20 mouse cellular contexts compared by ENCODE assay signal in genomic region chr7:99904421-99905005, GRCm38 (mm10). TPM values are rescaled to one million over a fixed set of nuclear protein-coding genes. Genes with fewer than 3 reads are reported as not detected.
A peak's percentile ranks its signal among the peaks of the same experiment; 100 is the strongest.
DNase-seq lines count a peak whose midpoint lies in the region; TF ChIP-seq lines count a peak whose summit lies in the region.
"Had no signal": no experiment of that assay in that cellular context is flagged by ENCODE, and none has a peak within 500 bp of the region (broad histone marks: within the 10 kb centered on the region; RNA-seq: fewer than 3 reads in every experiment).

No protein-coding gene starts in this region.

- TF ChIP-seq POLR2A in thymus, adult 2 months (IDR thresholded peaks at IDR 0.05; ENCODE audit: control insufficient read depth, extremely low read depth, insufficient read depth, low read length, poor library complexity), result no peak
- no peak for TF ChIP-seq POLR2A in MEL (IDR thresholded peaks at IDR 0.05; ENCODE audit: control insufficient read depth in 1 of 2, insufficient read depth in 1 of 2, low read depth in 1 of 2, low read length in 2 of 2, poor library complexity in 1 of 2)

- peak; percentile 45 for DNase-seq in gastrocnemius, adult 18-20 months (ENCODE audit: low spot score)
- no peak for DNase-seq in gastrocnemius, postnatal 4 days (ENCODE audit: low spot score in 2 of 2)
- DNase-seq in thymus, adult 2 months, result no peak
- no peak for DNase-seq in thymus, postnatal 10 days (ENCODE audit: low spot score in 2 of 2)
- DNase-seq in MEL (ENCODE audit: low read depth, low spot score), result peak; percentile 84
- peak; percentile 64 for DNase-seq in retina, postnatal 1 day
- DNase-seq in left cerebral cortex, adult 11 months (ENCODE audit: low spot score), result no peak
- DNase-seq: adrenal gland, postnatal 10 days; B cell, adult 2 months; cerebellum, adult 9-10 months; heart, postnatal 4 days; kidney, adult 11 months had no signal

- H3K4me1 ChIP-seq in thymus, adult 2 months (replicated peaks; ENCODE audit: control insufficient read depth, insufficient read depth, low read length), result peaks cover 71% of the 10 kb centered on the region
- H3K4me1 ChIP-seq in MEL (ENCODE audit: control insufficient read depth in 1 of 2, insufficient read depth in 2 of 2, low read length in 2 of 2), result peaks cover 15 to 41% of the 10 kb centered on the region in 2 experiments
- H3K4me1 ChIP-seq: embryonic facial prominence, embryonic 12.5 days; hindbrain, embryonic 15.5 days; limb, embryonic 15.5 days; midbrain, embryonic 10.5 days had no signal

- peak; percentile 56 to 79 for TF ChIP-seq EP300 in MEL (IDR thresholded peaks at IDR 0.05; ENCODE audit: low read depth in 1 of 2, low read length in 2 of 2)

- H3K4me3 ChIP-seq in thymus, adult 2 months (ENCODE audit: control insufficient read depth, insufficient read depth, low read length), result no peak overlapping the region
- H3K4me3 ChIP-seq in MEL (ENCODE audit: control insufficient read depth in 1 of 2, insufficient read depth in 1 of 2, low read depth in 2 of 2, low read length in 2 of 2), result peak overlapping the region in 1 of 2 experiments; percentile 48; a peak in 1 of 4 replicates
- H3K4me3 ChIP-seq: embryonic facial prominence, embryonic 12.5 days; heart, embryonic 15.5 days; hindbrain, embryonic 15.5 days; limb, embryonic 15.5 days; liver, embryonic 15.5 days; midbrain, embryonic 10.5 days had no signal

- no peak for TF ChIP-seq CTCF in thymus, adult 2 months (IDR thresholded peaks at IDR 0.05; ENCODE audit: borderline replicate concordance, control insufficient read depth, extremely low read depth, insufficient read depth, low read length, poor library complexity)
- TF ChIP-seq CTCF in MEL (IDR thresholded peaks at IDR 0.05 in 2 of 3, conservative IDR thresholded peaks at IDR 0.05 in 1 of 3; ENCODE audit: control insufficient read depth in 1 of 3, insufficient read depth in 1 of 3, low read depth in 2 of 3, low read length in 3 of 3, poor library complexity in 1 of 3, severe bottlenecking in 1 of 3), result no peak

- H3K27ac ChIP-seq in thymus, adult 2 months (ENCODE audit: control insufficient read depth, insufficient read depth, low read length), result peak overlapping the region; percentile 19; the same call in 1 of the 2 replicates
- peak overlapping the region; percentile 85 for H3K27ac ChIP-seq in MEL (ENCODE audit: control insufficient read depth, low read depth, low read length)
- H3K27ac ChIP-seq: embryonic facial prominence, embryonic 12.5 days; heart, embryonic 15.5 days; hindbrain, embryonic 15.5 days; limb, embryonic 15.5 days; liver, embryonic 15.5 days; macrophage; midbrain, embryonic 10.5 days had no signal

- no peaks in the 10 kb centered on the region for H3K9me3 ChIP-seq in MEL (replicated peaks; ENCODE audit: insufficient read depth, low read length)
- H3K9me3 ChIP-seq: embryonic facial prominence, embryonic 12.5 days; heart, embryonic 15.5 days; hindbrain, embryonic 15.5 days; limb, embryonic 15.5 days; liver, embryonic 15.5 days; midbrain, embryonic 10.5 days had no signal

- no peaks in the 10 kb centered on the region for H3K79me2 ChIP-seq in MEL (ENCODE audit: control insufficient read depth, insufficient read depth, low read length, poor library complexity)

- H3K9ac ChIP-seq in MEL (ENCODE audit: control insufficient read depth, low read depth, low read length, poor library complexity, severe bottlenecking), result peak overlapping the region; percentile 28; the same call in 1 of the 2 replicates
- H3K9ac ChIP-seq: embryonic facial prominence, embryonic 12.5 days; heart, embryonic 15.5 days; hindbrain, embryonic 15.5 days; limb, embryonic 15.5 days; liver, embryonic 15.5 days had no signal

- H3K36me3 ChIP-seq in thymus, adult 2 months (ENCODE audit: control insufficient read depth, insufficient read depth, low read length), result no peaks in the 10 kb centered on the region
- peaks cover 0 to 37% of the 10 kb centered on the region in 2 experiments; a peak in 2 of 4 replicates for H3K36me3 ChIP-seq in MEL (ENCODE audit: control insufficient read depth in 1 of 2, insufficient read depth in 2 of 2, low read length in 2 of 2)
- H3K36me3 ChIP-seq: embryonic facial prominence, embryonic 12.5 days; heart, embryonic 15.5 days; hindbrain, embryonic 15.5 days; limb, embryonic 15.5 days; liver, embryonic 15.5 days; midbrain, embryonic 10.5 days had no signal

- WGBS in thymus, adult 2 months, result 69% methylated on average over 3 of the region's 3 CpGs

- TF ChIP-seq RAD21 in MEL (IDR thresholded peaks at IDR 0.05; ENCODE audit: low read depth, low read length), result no peak

- H3K27me3 ChIP-seq in thymus, adult 2 months (ENCODE audit: control insufficient read depth, insufficient read depth, low read length), result no peaks in the 10 kb centered on the region
- no peaks in the 10 kb centered on the region for H3K27me3 ChIP-seq in MEL (ENCODE audit: control insufficient read depth in 1 of 2, insufficient read depth in 2 of 2, low read length in 2 of 2)
- H3K27me3 ChIP-seq: embryonic facial prominence, embryonic 12.5 days; heart, embryonic 15.5 days; hindbrain, embryonic 15.5 days; limb, embryonic 15.5 days; liver, embryonic 15.5 days had no signal

TF ChIP-seq in MEL, 35 proteins besides CTCF, POLR2A, EP300 and RAD21:
- TF ChIP-seq MEF2A (IDR thresholded peaks at IDR 0.05; ENCODE audit: extremely low read depth, insufficient replicate concordance, low read depth, low read length, poor library complexity, severe bottlenecking) (peak; percentile 21; the same call in 1 of the 2 replicates), MYB (IDR thresholded peaks at IDR 0.05; ENCODE audit: low read depth, low read length) (peak; percentile 87), MXI1 (IDR thresholded peaks at IDR 0.05; ENCODE audit: low read depth, low read length) (peak; percentile 30; the same call in 1 of the 2 replicates), NRF1 (IDR thresholded peaks at IDR 0.05; ENCODE audit: insufficient read depth, low read depth, low read length, poor library complexity, severe bottlenecking) (no peak), USF1 (IDR thresholded peaks at IDR 0.05; ENCODE audit: low read depth, low read length) (no peak), TBP (IDR thresholded peaks at IDR 0.05; ENCODE audit: low read depth, low read length) (0 out of 2 replicates have a peak, but pooled peaks have one; percentile 24), SIN3A (IDR thresholded peaks at IDR 0.05; ENCODE audit: low read length) (peak; percentile 85), RCOR1 (IDR thresholded peaks at IDR 0.05; ENCODE audit: low read depth, low read length) (no peak), MAX (IDR thresholded peaks at IDR 0.05; ENCODE audit: low read length) (peak; percentile 22; the same call in 1 of the 2 replicates), ETS1 (IDR thresholded peaks at IDR 0.05; ENCODE audit: low read depth, low read length) (peak; percentile 60; the same call in 1 of the 2 replicates), GATA1 (IDR thresholded peaks at IDR 0.05; ENCODE audit: low read depth, low read length) (peak; percentile 84), KAT2A (conservative IDR thresholded peaks at IDR 0.05; ENCODE audit: low read depth, low read length) (no peak), TCF12 (IDR thresholded peaks at IDR 0.05; ENCODE audit: low read depth, low read length) (0 out of 2 replicates have a peak, but pooled peaks have one; percentile 31), ZKSCAN1 (IDR thresholded peaks at IDR 0.05; ENCODE audit: low read depth, low read length) (peak; percentile 73; the same call in 1 of the 2 replicates), MYC (IDR thresholded peaks at IDR 0.05; ENCODE audit: low read depth, low read length) (no peak)

RNA-seq across cellular contexts. Expression of gene Spcs2, which starts 41.3 kb away (rescaled TPM):
- total RNA-seq in gastrocnemius, adult 18-20 months (2021), result 10 to 100 TPM; 78.8 to 79.8 TPM
- 10 to 100 TPM; 80.1 to 80.8 TPM for total RNA-seq in gastrocnemius, postnatal 4 days (2021)
- 83.7 and 91.7 TPM in 2 replicates for polyA plus RNA-seq in thymus, adult 2 months (2012; rRNA removed)
- total RNA-seq in MEL (2012; rRNA removed), result 203 and 241 TPM in 2 replicates
- 100 to 1,000 TPM in 1 of 2 experiments, not detected in 1; 152 TPM for polyA plus RNA-seq in MEL (2012; ENCODE audit: insufficient read depth in 1 of 2, insufficient read length in 2 of 2, low read depth in 1 of 2, low replicate concordance in 2 of 2, missing spikeins in 1 of 2)

RNA-seq across cellular contexts. Expression of gene Xrra1, which starts 45.6 kb away (rescaled TPM):
- total RNA-seq in gastrocnemius, adult 18-20 months (2021), result 1 to 10 TPM in 1 of 2 experiments, under 1 TPM in 1; 0.66 to 1.2 TPM
- 1 to 10 TPM; 2.1 to 2.4 TPM for total RNA-seq in gastrocnemius, postnatal 4 days (2021)
- polyA plus RNA-seq in thymus, adult 2 months (2012; rRNA removed), result 26.0 and 36.9 TPM in 2 replicates
- 0.42 and 0.58 TPM in 2 replicates for total RNA-seq in MEL (2012; rRNA removed)
- polyA plus RNA-seq in MEL (2012; ENCODE audit: insufficient read depth in 1 of 2, insufficient read length in 2 of 2, low read depth in 1 of 2, low replicate concordance in 2 of 2, missing spikeins in 1 of 2), result 1 to 10 TPM in 1 of 2 experiments, not detected in 1; 1.2 TPM
- total RNA-seq: heart, adult 8-10 months had no signal
- polyA plus RNA-seq: liver, embryonic 15.5 days had no signal

Comparison
In these comparisons a context has a peak if more than half of its experiments do, and no peak if none do; other contexts are left out.
1. DNase-seq: peak in gastrocnemius, adult 18-20 months (single experiment), MEL (single experiment) and retina, postnatal 1 day (single experiment); none in gastrocnemius, postnatal 4 days (0 of 2), thymus, adult 2 months (single experiment), thymus, postnatal 10 days (0 of 2) and left cerebral cortex, adult 11 months (single experiment).